Mouse (Mus musculus) spleen, adult 2 months (tissue): ENCODE results near the gene Gm20388. TPM values are rescaled to one million over a fixed set of nuclear protein-coding genes. Genes with fewer than 3 reads are reported as not detected.

ENCODE experiments used
- DNase-seq, 2 experiments: peaks; one replicate each; pipeline versions ENCODE4 v3.0.0 to v3.0.0-alpha.2; 2012 to 2021; ENCODE audit warnings: low spot score in 2 of 2, low read depth in 1 of 2
- H3K27ac ChIP-seq: fragments of 200-500 bp; 2 replicates; pipeline ENCODE4 v1.5.1; 2012; ENCODE audit warnings: low read length, inconsistent platforms; ENCODE audit not compliant: insufficient read depth
- H3K27me3 ChIP-seq: fragments of 200-500 bp; 2 replicates; pipeline ENCODE4 v1.6.1; 2012; ENCODE audit warnings: mild to moderate bottlenecking, moderate library complexity, low read length, inconsistent platforms; ENCODE audit not compliant: control insufficient read depth, insufficient read depth
- H3K36me3 ChIP-seq: fragments of 200-500 bp; 2 replicates; pipeline ENCODE4 v1.6.1; 2012; ENCODE audit warnings: mild to moderate bottlenecking, low read length, inconsistent platforms; ENCODE audit not compliant: control insufficient read depth, insufficient read depth
- H3K4me1 ChIP-seq: fragments of 200-500 bp; 2 replicates; pipeline ENCODE4 v1.6.1; 2011; ENCODE audit warnings: inconsistent platforms; ENCODE audit not compliant: control insufficient read depth, insufficient read depth, insufficient read length
- H3K4me3 ChIP-seq: fragments of 200-500 bp; 2 replicates; pipeline ENCODE4 v1.5.1; 2011; ENCODE audit warnings: mild to moderate bottlenecking, inconsistent platforms; ENCODE audit not compliant: insufficient read depth, insufficient read length; ENCODE audit errors: extremely low read depth
- CTCF ChIP-seq: fragments of 200-500 bp; IDR thresholded peaks from 2 replicates; pipeline ENCODE4 v1.5.1; 2011; ENCODE audit warnings: mild to moderate bottlenecking, inconsistent platforms; ENCODE audit not compliant: insufficient read depth, insufficient read length, insufficient replicate concordance; ENCODE audit errors: extremely low read depth
- POLR2A ChIP-seq: fragments of 200-500 bp; IDR thresholded peaks from 2 replicates; pipeline ENCODE4 v1.6.1; 2011; ENCODE audit warnings: low read depth, low read length, inconsistent platforms
- WGBS: fragments of 180-500 bp; shearing (Covaris S2); methylation state at CpG from one replicate; pipeline ENCODE4 v1.1.7; 2018; 5-methylcytosine and 5-hydroxymethylcytosine counted together
- polyA plus RNA-seq: library from polyadenylated mRNA; depleted of rRNA; stranded (reverse); fragments of >200 nt; gene quantifications from 2 replicates; pipeline ENCODE4 v1.2.3, GENCODE M21; 2012

Gm20388 gene
- polyA plus RNA-seq, 1 experiment = 26.1 TPM

GRCm38 (mm10) chr8:124151881-124152280 lies 4241.2 kb downstream of the Gm20388 start:
- TF ChIP-seq CTCF = no peak
- TF ChIP-seq POLR2A = no peak
- Histone ChIP-seq H3K27ac (no peak overlapping the region), H3K36me3 (no peaks in the 10 kb centered on the region), H3K4me3 (no peak overlapping the region), H3K4me1 (no peaks in the 10 kb centered on the region), H3K27me3 (no peaks in the 10 kb centered on the region)
- DNase-seq = no peak
- 88% methylated on average over 6 of the region's 6 CpGs for WGBS

DNA sequence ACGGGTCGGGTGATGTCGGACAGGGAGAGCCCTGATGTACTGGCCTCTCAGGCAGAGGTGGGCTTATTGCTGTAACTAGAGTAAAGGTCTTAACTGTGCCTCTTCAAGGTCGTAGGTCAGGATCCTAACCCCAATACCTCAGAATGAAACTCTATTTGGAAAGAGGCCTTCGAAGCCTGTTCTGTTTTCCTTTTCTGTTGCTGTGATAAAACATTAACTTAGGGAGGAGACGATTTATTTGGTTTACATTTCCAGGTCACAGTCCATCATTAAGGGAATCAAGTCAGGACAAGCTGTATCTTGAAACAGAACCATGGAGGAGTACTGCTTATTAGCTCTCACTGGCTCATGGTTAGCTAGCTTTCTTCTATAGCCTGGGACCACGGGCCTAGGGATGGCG lies 4242.1 kb downstream of the Gm20388 start:
- no peaks in the 10 kb centered on the region for H3K36me3 ChIP-seq
- H3K27ac ChIP-seq = no peak overlapping the region
- H3K4me1 ChIP-seq = no peaks in the 10 kb centered on the region
- no peak for DNase-seq
- TF ChIP-seq CTCF (no peak), POLR2A (no peak)
- no peak overlapping the region for H3K4me3 ChIP-seq
- no peaks in the 10 kb centered on the region for H3K27me3 ChIP-seq
- WGBS = 93% methylated on average over 8 of the region's 8 CpGs

DNA sequence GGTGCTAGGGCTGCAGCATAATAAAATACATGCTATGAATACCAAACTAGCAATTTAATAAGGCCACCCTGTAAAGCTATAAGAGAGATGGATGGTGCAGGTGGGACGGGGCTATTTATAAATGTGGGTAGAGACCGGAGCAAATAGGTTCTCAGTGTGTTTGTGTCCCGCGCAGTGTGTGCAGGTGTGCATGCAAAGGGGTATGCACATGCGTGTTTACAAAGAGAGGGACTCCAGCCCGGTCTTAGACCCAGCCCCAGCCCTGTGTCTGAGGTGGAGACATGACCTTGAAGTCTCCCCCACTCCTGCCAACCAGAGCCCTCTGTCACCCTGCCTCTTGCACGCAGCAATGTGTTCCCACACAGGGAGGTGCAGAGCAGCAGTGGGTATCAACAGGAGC lies 4245.7 kb downstream of the Gm20388 start:
- no peak for DNase-seq
- no peak overlapping the region for H3K4me3 ChIP-seq
- TF ChIP-seq POLR2A = no peak
- no peak for TF ChIP-seq CTCF

DNA sequence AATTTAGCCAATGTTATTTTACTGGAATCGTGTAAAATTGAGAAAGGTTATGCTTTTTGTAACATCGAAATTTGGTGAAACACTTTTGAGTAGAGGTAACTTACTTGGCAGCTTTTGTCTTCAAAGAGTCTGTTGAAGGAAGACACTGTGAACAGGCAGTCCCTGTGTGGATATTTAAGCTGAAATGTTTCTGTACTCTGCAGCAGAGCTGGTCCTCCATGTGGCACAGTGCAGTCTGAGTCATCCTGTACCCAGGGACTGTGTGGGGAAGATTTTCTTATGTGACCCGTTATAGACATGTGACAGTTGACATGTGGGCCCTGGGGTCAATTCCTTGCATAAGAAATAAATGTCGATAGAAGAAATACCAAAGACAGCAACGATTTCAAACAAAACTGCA lies 4251.0 kb downstream of the Gm20388 start:
- TF ChIP-seq CTCF (no peak), POLR2A (no peak)

More for the DNA sequence above, 4245.7 kb downstream of the Gm20388 start:
- no peaks in the 10 kb centered on the region for H3K27me3 ChIP-seq
- H3K27ac ChIP-seq = no peak overlapping the region
- no peaks in the 10 kb centered on the region for H3K36me3 ChIP-seq
- no peaks in the 10 kb centered on the region for H3K4me1 ChIP-seq
- 84% methylated on average over 7 of the region's 7 CpGs for WGBS

GRCm38 (mm10) chr8:124163258-124163657 lies 4252.6 kb downstream of the Gm20388 start:
- WGBS = 90% methylated on average over 5 of the region's 5 CpGs
- no peak for DNase-seq
- no peaks in the 10 kb centered on the region for H3K27me3 ChIP-seq
- no peak overlapping the region for H3K4me3 ChIP-seq
- no peak overlapping the region for H3K27ac ChIP-seq
- no peaks in the 10 kb centered on the region for H3K4me1 ChIP-seq
- no peaks in the 10 kb centered on the region for H3K36me3 ChIP-seq
- TF ChIP-seq CTCF = no peak
- TF ChIP-seq POLR2A = no peak

More for the DNA sequence above, 4251.0 kb downstream of the Gm20388 start:
- H3K4me1 ChIP-seq = no peaks in the 10 kb centered on the region
- no peaks in the 10 kb centered on the region for H3K27me3 ChIP-seq
- no peaks in the 10 kb centered on the region for H3K36me3 ChIP-seq
- no peak for DNase-seq
- H3K4me3 ChIP-seq = no peak overlapping the region
- no peak overlapping the region for H3K27ac ChIP-seq
- WGBS = 87% methylated on average over 5 of the region's 5 CpGs

DNA sequence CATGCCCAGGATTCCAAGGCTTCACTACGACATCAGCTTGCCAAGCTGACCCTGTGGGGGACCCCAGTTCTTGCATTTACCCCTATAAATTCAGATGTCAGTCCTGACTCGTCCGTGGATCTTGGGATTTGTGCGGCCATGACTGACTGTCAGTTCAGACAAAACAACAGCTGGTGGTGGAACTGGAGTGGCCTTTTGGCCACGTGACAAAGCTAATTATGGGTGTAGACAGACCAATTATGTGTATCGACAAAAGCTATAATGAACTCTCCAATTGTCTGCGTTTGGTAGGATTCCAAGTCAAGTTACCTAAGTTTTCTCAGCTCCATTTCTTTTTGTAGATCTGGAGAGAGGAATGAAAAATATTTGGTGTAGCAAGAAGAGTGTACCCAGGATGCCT lies 4259.1 kb downstream of the Gm20388 start:
- no peak overlapping the region for H3K27ac ChIP-seq
- no peaks in the 10 kb centered on the region for H3K4me1 ChIP-seq
- TF ChIP-seq POLR2A (no peak), CTCF (no peak)
- no peaks in the 10 kb centered on the region for H3K36me3 ChIP-seq
- WGBS = 89% methylated on average over 7 of the region's 7 CpGs
- H3K4me3 ChIP-seq = no peak overlapping the region
- H3K27me3 ChIP-seq = no peaks in the 10 kb centered on the region
- DNase-seq = no peak

DNA sequence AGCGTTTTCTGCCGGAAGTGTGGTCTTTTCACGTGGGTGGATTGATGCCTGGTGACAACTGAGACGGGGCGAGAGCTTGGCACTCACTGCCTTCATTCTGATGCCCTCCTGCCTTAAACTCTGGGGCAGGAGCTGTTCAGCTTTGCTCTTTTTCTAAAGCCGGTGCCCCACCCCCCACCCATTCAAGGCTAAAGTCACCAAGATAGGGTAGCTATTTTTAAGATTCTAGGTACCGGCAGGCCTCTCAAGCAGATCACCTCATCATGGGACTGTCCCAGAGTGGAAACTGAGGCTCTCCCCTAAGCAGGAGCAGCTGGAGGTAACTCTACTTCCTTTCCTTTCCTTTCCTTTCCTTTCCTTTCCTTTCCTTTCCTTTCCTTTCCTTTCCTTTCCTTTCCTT lies 4260.0 kb downstream of the Gm20388 start:
- Histone ChIP-seq H3K27ac (no peak overlapping the region), H3K4me3 (no peak overlapping the region), H3K27me3 (no peaks in the 10 kb centered on the region), H3K36me3 (no peaks in the 10 kb centered on the region), H3K4me1 (no peaks in the 10 kb centered on the region)
- 80% methylated on average over 7 of the region's 7 CpGs for WGBS
- no peak for DNase-seq
- TF ChIP-seq POLR2A = no peak
- TF ChIP-seq CTCF = no peak
